Mouse (Mus musculus): ENCODE results near the gene Ifna6. TPM values are rescaled to one million over a fixed set of nuclear protein-coding genes. Genes with fewer than 3 reads are reported as not detected.

The Ifna6 gene
- polyA plus RNA-seq, 1 experiment from 2014 or later, result not detected

- Histone ChIP-seq H3K4me1 (ENCODE audit: control insufficient read depth, insufficient read depth, low read length) (no peaks in the 10 kb centered on the region), H3K4me2 (replicated peaks; ENCODE audit: low read depth, low read length) (no peak overlapping the region), H3K4me3 (ENCODE audit: low read depth, low read length) (no peak overlapping the region), H3K27ac (ENCODE audit: low read length) (no peak overlapping the region), H3K9me3 (ENCODE audit: control insufficient read depth, low read depth, low read length) (no peaks in the 10 kb centered on the region), H3K36me3 (ENCODE audit: control insufficient read depth, insufficient read depth, low read length) (no peaks in the 10 kb centered on the region), H3K27me3 (ENCODE audit: control insufficient read depth, insufficient read depth, low read length) (no peaks in the 10 kb centered on the region), H3K9ac (replicated peaks; ENCODE audit: low read depth, low read length) (no peak overlapping the region)
- ATAC-seq (ENCODE audit: insufficient number of reproducible peaks, insufficient read depth, low FRiP score, low read depth), result no peak
These were observed 32.0 kb downstream of the Ifna6 start for GRCm38 (mm10) chr4:88859214-88859613.

GRCm38 (mm10) chr4:88863309-88863708 lies 36.1 kb downstream of the Ifna6 start:
- H3K36me3 ChIP-seq (ENCODE audit: control insufficient read depth, insufficient read depth, low read length), result no peaks in the 10 kb centered on the region
- H3K9ac ChIP-seq (replicated peaks; ENCODE audit: low read depth, low read length), result no peak overlapping the region
- ATAC-seq (ENCODE audit: insufficient number of reproducible peaks, insufficient read depth, low FRiP score, low read depth), result no peak
- no peak overlapping the region for H3K4me3 ChIP-seq (ENCODE audit: low read depth, low read length)
- H3K27ac ChIP-seq (ENCODE audit: low read length), result no peak overlapping the region
- H3K4me2 ChIP-seq (replicated peaks; ENCODE audit: low read depth, low read length), result no peak overlapping the region
- H3K27me3 ChIP-seq (ENCODE audit: control insufficient read depth, insufficient read depth, low read length), result no peaks in the 10 kb centered on the region
- H3K9me3 ChIP-seq (ENCODE audit: control insufficient read depth, low read depth, low read length), result no peaks in the 10 kb centered on the region
- WGBS, result 5% methylated on average over 7 of the region's 7 CpGs
- H3K4me1 ChIP-seq (ENCODE audit: control insufficient read depth, insufficient read depth, low read length), result no peaks in the 10 kb centered on the region

GRCm38 (mm10) chr4:88864599-88864998 lies 37.4 kb downstream of the Ifna6 start:
- WGBS, result 68% methylated on average over 9 of the region's 9 CpGs
- H3K36me3 ChIP-seq (ENCODE audit: control insufficient read depth, insufficient read depth, low read length), result no peaks in the 10 kb centered on the region
- no peak overlapping the region for H3K27ac ChIP-seq (ENCODE audit: low read length)
- no peak overlapping the region for H3K4me3 ChIP-seq (ENCODE audit: low read depth, low read length)
- H3K9ac ChIP-seq (replicated peaks; ENCODE audit: low read depth, low read length), result no peak overlapping the region
- no peaks in the 10 kb centered on the region for H3K4me1 ChIP-seq (ENCODE audit: control insufficient read depth, insufficient read depth, low read length)
- no peak overlapping the region for H3K4me2 ChIP-seq (replicated peaks; ENCODE audit: low read depth, low read length)
- H3K27me3 ChIP-seq (ENCODE audit: control insufficient read depth, insufficient read depth, low read length), result no peaks in the 10 kb centered on the region
- H3K9me3 ChIP-seq (ENCODE audit: control insufficient read depth, low read depth, low read length), result no peaks in the 10 kb centered on the region
- ATAC-seq (ENCODE audit: insufficient number of reproducible peaks, insufficient read depth, low FRiP score, low read depth), result no peak

- ATAC-seq (ENCODE audit: insufficient number of reproducible peaks, insufficient read depth, low FRiP score, low read depth), result no peak
- H3K27ac ChIP-seq (ENCODE audit: low read length), result no peak overlapping the region
- H3K27me3 ChIP-seq (ENCODE audit: control insufficient read depth, insufficient read depth, low read length), result no peaks in the 10 kb centered on the region
- H3K36me3 ChIP-seq (ENCODE audit: control insufficient read depth, insufficient read depth, low read length), result no peaks in the 10 kb centered on the region
- H3K4me2 ChIP-seq (replicated peaks; ENCODE audit: low read depth, low read length), result no peak overlapping the region
- H3K4me1 ChIP-seq (ENCODE audit: control insufficient read depth, insufficient read depth, low read length), result no peaks in the 10 kb centered on the region
- H3K9me3 ChIP-seq (ENCODE audit: control insufficient read depth, low read depth, low read length), result no peaks in the 10 kb centered on the region
- WGBS, result 50% methylated on average over 6 of the region's 6 CpGs
- H3K4me3 ChIP-seq (ENCODE audit: low read depth, low read length), result no peak overlapping the region
- H3K9ac ChIP-seq (replicated peaks; ENCODE audit: low read depth, low read length), result no peak overlapping the region
These were observed 37.9 kb downstream of the Ifna6 start for GRCm38 (mm10) chr4:88865011-88865569.

DNA sequence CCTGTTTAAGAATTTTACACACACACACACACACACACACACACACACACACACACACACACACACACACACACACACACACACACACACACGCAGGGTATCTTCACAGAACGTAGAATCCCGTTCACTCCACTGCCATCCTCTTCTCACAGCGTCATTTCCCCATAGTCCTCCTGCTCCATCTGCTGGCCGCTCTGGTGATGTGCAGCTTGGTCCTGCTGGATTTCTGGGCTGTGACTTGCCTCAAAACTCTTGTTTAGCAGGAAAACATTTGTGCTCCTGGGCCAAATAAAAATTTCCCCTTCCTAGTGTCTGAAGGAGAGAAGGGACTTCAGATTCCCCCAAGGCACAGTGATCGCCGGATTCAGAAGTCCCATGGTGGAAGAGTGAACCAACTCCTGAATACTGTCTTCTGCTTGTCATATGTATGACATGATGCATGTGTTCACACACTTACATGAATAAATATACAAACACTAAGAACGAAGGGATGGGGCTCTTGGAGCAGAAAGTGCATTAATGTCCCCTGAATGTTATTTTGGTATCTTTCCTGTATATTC lies 40.2 kb downstream of the Ifna6 start:
- H3K4me3 ChIP-seq (ENCODE audit: low read depth, low read length), result peak overlapping the region; percentile 48
- H3K9me3 ChIP-seq (ENCODE audit: control insufficient read depth, low read depth, low read length), result no peaks in the 10 kb centered on the region
- peak; percentile 57; the same call in 1 of the 2 replicates for ATAC-seq (ENCODE audit: insufficient number of reproducible peaks, insufficient read depth, low FRiP score, low read depth)
- H3K4me1 ChIP-seq (ENCODE audit: control insufficient read depth, insufficient read depth, low read length), result no peaks in the 10 kb centered on the region
- under 1% methylated on average over 8 of the region's 8 CpGs for WGBS
- H3K27me3 ChIP-seq (ENCODE audit: control insufficient read depth, insufficient read depth, low read length), result no peaks in the 10 kb centered on the region
- H3K9ac ChIP-seq (replicated peaks; ENCODE audit: low read depth, low read length), result no peak overlapping the region
- no peak overlapping the region for H3K27ac ChIP-seq (ENCODE audit: low read length)
- peak overlapping the region; percentile 69 for H3K4me2 ChIP-seq (replicated peaks; ENCODE audit: low read depth, low read length)
- H3K36me3 ChIP-seq (ENCODE audit: control insufficient read depth, insufficient read depth, low read length), result no peaks in the 10 kb centered on the region

DNA sequence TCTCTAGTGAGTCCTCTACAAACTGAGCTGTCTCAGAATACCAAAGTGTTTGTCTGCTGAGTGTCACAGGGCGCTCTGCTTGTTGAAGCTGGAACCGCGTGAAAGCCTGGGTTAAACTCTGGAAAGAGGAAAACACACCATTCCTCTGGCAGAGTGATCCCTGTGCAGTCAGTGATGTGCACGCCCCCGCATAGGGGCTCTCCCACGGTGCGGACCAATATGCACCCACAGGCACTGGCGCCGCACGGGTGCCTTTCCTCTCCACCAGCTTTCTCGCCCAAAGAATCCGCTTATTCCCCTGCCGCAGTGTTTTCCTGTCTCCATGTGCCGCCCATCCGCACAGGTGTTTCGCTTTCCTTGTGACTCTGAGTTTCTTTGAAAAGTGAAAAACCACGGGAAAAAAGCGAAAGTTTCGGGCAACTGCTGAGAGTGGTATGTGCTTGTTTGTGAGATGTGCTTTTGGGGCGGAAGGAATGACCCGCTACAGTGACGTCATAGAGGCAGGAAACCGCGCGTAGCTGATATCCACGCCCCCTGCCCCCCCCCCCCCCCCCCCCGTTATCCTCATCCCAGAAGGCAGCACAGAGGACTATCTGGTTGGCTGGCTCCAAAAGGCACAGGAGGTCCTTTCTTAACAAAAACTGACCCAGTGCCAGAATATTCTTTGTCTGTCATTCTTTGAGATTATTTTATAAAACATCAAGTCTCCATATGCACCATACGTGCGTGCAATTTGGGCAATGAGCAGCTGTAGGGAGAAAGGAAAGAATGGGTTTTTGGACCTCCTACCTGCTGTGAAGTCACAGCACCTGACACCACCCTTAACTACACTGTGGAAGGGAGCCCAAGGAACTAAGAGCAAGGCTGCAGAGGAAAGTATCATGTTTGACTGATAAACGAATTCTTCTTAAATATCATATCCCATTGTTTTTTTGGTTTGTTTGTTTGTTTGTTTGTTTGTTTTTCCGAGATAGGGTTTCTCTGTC lies 41.0 kb downstream of the Ifna6 start:
- Histone ChIP-seq H3K27me3 (ENCODE audit: control insufficient read depth, insufficient read depth, low read length) (no peaks in the 10 kb centered on the region), H3K9ac (replicated peaks; ENCODE audit: low read depth, low read length) (no peak overlapping the region; the same call in 1 of the 2 replicates), H3K27ac (ENCODE audit: low read length) (no peak overlapping the region), H3K36me3 (ENCODE audit: control insufficient read depth, insufficient read depth, low read length) (no peaks in the 10 kb centered on the region), H3K4me1 (ENCODE audit: control insufficient read depth, insufficient read depth, low read length) (no peaks in the 10 kb centered on the region), H3K4me3 (ENCODE audit: low read depth, low read length) (peak overlapping the region; percentile 48), H3K9me3 (ENCODE audit: control insufficient read depth, low read depth, low read length) (no peaks in the 10 kb centered on the region), H3K4me2 (replicated peaks; ENCODE audit: low read depth, low read length) (peak overlapping the region; percentile 69)
- 6% methylated on average over 31 of the region's 31 CpGs for WGBS
- peak; percentile 53; the same call in 1 of the 2 replicates for ATAC-seq (ENCODE audit: insufficient number of reproducible peaks, insufficient read depth, low FRiP score, low read depth)

GRCm38 (mm10) chr4:88872691-88873090 lies 45.5 kb downstream of the Ifna6 start:
- Histone ChIP-seq H3K4me2 (replicated peaks; ENCODE audit: low read depth, low read length) (no peak overlapping the region), H3K9me3 (ENCODE audit: control insufficient read depth, low read depth, low read length) (no peaks in the 10 kb centered on the region), H3K9ac (replicated peaks; ENCODE audit: low read depth, low read length) (no peak overlapping the region), H3K36me3 (ENCODE audit: control insufficient read depth, insufficient read depth, low read length) (no peaks in the 10 kb centered on the region), H3K4me3 (ENCODE audit: low read depth, low read length) (no peak overlapping the region), H3K4me1 (ENCODE audit: control insufficient read depth, insufficient read depth, low read length) (no peaks in the 10 kb centered on the region), H3K27me3 (ENCODE audit: control insufficient read depth, insufficient read depth, low read length) (no peaks in the 10 kb centered on the region), H3K27ac (ENCODE audit: low read length) (no peak overlapping the region)
- no peak for ATAC-seq (ENCODE audit: insufficient number of reproducible peaks, insufficient read depth, low FRiP score, low read depth)
- 0% methylated on average over 2 of the region's 2 CpGs for WGBS

- no peaks in the 10 kb centered on the region for H3K9me3 ChIP-seq (ENCODE audit: control insufficient read depth, low read depth, low read length)
- no peaks in the 10 kb centered on the region for H3K27me3 ChIP-seq (ENCODE audit: control insufficient read depth, insufficient read depth, low read length)
- 61% methylated on average over 4 of the region's 4 CpGs for WGBS
- no peak overlapping the region for H3K4me2 ChIP-seq (replicated peaks; ENCODE audit: low read depth, low read length)
- no peak overlapping the region for H3K4me3 ChIP-seq (ENCODE audit: low read depth, low read length)
- no peaks in the 10 kb centered on the region for H3K4me1 ChIP-seq (ENCODE audit: control insufficient read depth, insufficient read depth, low read length)
- no peak overlapping the region for H3K27ac ChIP-seq (ENCODE audit: low read length)
- H3K36me3 ChIP-seq (ENCODE audit: control insufficient read depth, insufficient read depth, low read length), result no peaks in the 10 kb centered on the region
- no peak overlapping the region for H3K9ac ChIP-seq (replicated peaks; ENCODE audit: low read depth, low read length)
- no peak for ATAC-seq (ENCODE audit: insufficient number of reproducible peaks, insufficient read depth, low FRiP score, low read depth)
These were observed 48.3 kb downstream of the Ifna6 start for GRCm38 (mm10) chr4:88875435-88876095.
